Mouse (Mus musculus): Measurements from ENCODE around the gene C9orf72.

DNA sequence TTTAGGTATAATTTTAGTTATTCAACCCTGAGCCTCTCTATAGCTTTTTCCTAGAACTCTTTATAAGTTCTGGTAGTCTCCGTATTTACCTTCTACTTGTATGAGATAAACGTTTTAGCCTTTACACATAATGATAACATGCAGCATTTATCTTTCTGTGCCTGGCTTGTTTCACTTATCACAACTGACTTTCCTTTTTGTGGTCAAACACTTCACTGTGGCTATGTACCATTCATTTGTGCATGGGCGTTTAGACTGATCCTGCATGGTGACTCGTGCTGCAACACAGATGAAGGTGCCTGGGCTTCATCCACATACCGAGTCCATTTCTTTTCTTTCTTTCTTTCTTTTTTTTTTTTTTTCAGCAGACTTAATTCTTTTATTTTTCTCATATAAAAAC, 24.3 kb downstream of the C9orf72 start:
- TF ChIP-seq ZC3H11A (IDR thresholded peaks at IDR 0.05; ENCODE audit: low read depth, low read length) (no peak), UBTF (IDR thresholded peaks at IDR 0.05; ENCODE audit: borderline replicate concordance, insufficient read depth, low read depth, low read length) (no peak), CTCF (IDR thresholded peaks at IDR 0.05 in 2 of 3, conservative IDR thresholded peaks at IDR 0.05 in 1 of 3; ENCODE audit: control insufficient read depth in 1 of 3, insufficient read depth in 1 of 3, low read depth in 2 of 3, low read length in 3 of 3, poor library complexity in 1 of 3, severe bottlenecking in 1 of 3) (no peak), CHD1 (IDR thresholded peaks at IDR 0.05; ENCODE audit: low read depth, low read length) (no peak)
